Mouse (Mus musculus) large intestine, adult 2 months (tissue): ENCODE measurements around the gene Foxo6. TPM values are rescaled to one million over a fixed set of nuclear protein-coding genes. Genes with fewer than 3 reads are reported as not detected.

Experiments used
- DNase-seq: peaks from one replicate; pipeline ENCODE4 v3.0.0-alpha.2; 2012; ENCODE audit warnings: low read depth, low spot score
- WGBS: fragments of 180-500 bp; shearing (Covaris S2); methylation state at CpG from one replicate; pipeline ENCODE4 v1.1.7; 2018; 5-methylcytosine and 5-hydroxymethylcytosine counted together
- polyA plus RNA-seq: library from polyadenylated mRNA; depleted of rRNA; stranded (reverse); fragments of >200 nt; gene quantifications from 2 replicates; pipeline ENCODE4 v1.2.3, GENCODE M21; 2012

The Foxo6 gene
- polyA plus RNA-seq, 1 experiment = 6.9 TPM

- WGBS = 28% methylated on average over 10 of the region's 10 CpGs
- DNase-seq = no peak
These were observed 24.9 kb downstream of the Foxo6 start for GRCm38 (mm10) chr4:120262206-120262605.

- no peak for DNase-seq
- WGBS = 36% methylated on average over 21 of the region's 21 CpGs
These were observed 27.6 kb downstream of the Foxo6 start for GRCm38 (mm10) chr4:120259356-120260181.

DNA sequence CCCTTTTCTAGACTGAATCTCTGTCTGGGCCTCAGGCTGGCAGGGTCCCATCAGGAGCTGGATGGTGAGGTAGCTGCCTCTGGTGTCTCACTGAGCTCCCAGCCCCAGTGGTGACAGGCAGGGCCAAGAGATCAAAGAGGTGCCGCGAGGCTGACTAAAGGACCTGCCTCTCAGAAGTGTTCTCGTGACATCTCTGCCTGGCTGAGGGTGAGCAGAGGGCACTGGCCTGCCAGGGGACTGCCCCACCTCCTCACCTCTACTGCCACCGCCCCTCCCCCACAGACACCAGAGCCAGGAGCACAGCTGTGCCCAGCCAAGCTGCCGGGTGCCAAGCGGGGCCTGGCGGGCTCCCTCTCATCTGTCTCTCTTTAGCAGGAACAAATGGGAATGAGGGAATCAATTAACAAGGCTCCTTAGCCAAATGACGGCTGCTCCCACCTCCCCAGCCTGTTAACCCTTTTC is 38.3 kb downstream of the Foxo6 start:
- 31% methylated on average over 8 of the region's 8 CpGs for WGBS
- DNase-seq = no peak

DNA sequence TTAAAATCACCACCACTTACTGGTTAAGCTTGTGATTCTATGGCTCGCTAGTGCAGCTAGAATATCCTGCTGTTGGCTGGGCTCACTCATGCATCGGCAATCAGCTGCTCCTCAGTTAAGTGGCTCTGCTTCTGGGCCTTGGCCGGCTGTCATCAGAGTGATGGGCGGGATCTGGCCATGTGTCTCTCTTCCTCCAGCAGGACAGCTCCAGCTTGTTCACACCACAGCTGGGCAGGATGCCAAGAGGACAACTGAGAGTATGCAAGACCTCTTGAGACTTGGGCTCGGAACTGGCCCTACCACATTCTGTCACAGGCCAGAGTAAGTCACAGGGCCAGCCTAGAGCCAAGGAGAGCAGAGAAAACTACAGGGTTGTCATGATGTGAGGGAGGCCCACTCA is 39.7 kb downstream of the Foxo6 start:
- DNase-seq = no peak
- 20% methylated on average over 5 of the region's 5 CpGs for WGBS

DNA sequence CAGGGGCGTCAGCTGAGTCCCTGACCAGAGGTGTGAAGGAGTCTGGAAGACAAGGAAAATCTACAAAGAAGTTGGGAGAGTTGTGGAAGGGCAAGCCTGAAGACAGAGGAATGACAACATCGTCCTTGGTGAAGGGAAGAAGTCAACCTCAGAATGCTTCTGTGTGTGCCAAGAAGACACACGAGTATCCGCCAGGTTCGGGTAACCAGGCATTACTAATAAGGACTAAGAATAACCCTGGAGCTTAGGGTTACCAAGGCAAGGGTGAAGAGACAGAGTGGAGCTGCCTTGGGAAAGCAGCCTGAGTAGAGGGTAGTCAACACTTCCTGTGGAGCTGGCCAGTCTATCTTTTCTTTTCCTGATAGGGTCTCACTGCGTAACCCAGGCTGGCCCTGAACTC is 41.1 kb downstream of the Foxo6 start:
- 93% methylated on average over 6 of the region's 6 CpGs for WGBS
- DNase-seq = no peak

DNA sequence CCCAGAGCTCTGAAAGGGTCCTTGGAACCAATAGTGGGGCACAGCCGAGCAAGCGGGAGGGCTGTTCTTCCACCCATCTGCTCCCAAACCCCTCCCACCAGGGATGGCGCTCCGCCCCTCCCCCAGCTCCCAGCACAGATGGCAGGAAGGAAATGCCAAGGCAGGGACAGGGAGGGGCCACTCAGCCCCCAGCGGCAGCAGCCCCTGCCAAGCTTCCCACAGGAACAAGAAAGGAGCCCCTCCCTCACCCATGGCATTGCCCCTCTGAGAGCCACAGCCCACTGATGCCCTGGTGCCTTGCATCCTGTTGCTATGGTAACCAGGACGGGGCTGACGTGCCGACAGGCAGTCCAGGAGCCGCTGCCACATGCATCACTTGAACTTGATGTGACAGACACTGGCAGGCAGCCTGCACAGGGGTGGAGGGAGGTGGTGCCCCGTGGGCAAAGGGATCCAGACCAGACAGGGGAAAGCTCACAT is 44.3 kb downstream of the Foxo6 start:
- 8% methylated on average over 10 of the region's 10 CpGs for WGBS
- no peak for DNase-seq

DNA sequence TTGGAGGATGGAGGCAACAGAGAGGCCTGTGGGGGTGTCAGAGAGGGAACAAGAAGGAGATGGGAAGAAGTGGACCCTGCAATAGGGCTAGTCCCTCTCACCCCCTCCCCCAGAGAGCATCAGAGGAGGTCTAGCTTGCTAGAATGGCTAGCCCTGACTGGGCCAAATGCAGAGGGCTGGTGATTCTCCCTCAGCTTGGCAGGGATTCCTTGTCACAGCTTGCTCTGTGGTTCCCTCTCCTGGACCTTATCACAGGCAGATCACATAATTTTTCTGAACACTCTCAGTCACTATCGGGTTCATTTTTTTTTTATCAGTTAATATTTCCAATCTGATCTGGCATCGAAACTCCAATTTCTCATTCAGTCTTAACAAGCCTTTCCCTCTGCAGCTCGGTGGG is 46.0 kb downstream of the Foxo6 start:
- 74% methylated on average over 3 of the region's 3 CpGs for WGBS
- DNase-seq = no peak

DNA sequence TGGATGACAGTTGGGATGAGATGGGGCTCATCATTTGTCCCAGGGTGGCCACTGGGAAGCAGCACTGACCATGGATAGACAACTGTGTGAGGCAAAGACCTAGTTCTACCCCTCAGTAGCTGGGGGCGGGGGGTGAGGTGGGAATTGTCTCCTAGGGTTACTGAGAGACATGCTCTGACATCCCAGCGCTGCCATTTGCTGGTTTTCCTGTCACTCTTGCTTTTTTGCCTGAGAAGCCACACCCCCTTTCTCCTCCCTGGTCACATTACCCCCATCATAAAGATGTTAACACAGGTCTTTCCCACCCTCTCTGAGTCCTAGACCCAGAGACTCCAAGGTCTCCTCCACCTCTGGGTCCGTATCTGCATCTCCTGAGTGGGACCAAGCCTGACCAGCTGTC is 47.7 kb downstream of the Foxo6 start:
- DNase-seq = no peak
- WGBS = 55% methylated on average over 3 of the region's 3 CpGs

GRCm38 (mm10) chr4:120233243-120233642 is 53.9 kb downstream of the Foxo6 start:
- 70% methylated on average over 2 of the region's 2 CpGs for WGBS
- DNase-seq = no peak

DNA sequence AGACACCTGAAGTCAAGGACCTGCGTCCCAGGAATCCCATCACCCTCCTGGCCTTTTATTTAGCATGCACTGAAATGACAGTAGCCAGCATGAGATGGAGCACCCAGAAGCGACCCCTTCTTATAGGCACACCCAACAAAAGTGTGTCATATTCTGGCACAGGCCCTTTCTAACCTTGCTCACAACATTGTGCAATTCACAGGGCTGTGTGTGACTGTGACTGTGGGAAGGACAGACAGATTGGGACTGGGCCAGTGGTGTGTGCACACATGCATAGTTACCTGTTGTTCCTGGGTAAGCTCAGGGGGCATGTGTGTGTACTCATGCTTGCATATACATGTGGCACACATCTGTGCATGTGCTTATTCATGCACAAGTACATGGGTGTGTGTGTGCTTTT is 54.6 kb downstream of the Foxo6 start:
- DNase-seq = no peak
- 83% methylated on average over 2 of the region's 2 CpGs for WGBS

GRCm38 (mm10) chr4:120231982-120232381 is 55.2 kb downstream of the Foxo6 start:
- WGBS = 79% methylated on average over 4 of the region's 4 CpGs
- DNase-seq = no peak

- no peak for DNase-seq
- 9% methylated on average over 6 of the region's 6 CpGs for WGBS
These were observed 56.9 kb downstream of the Foxo6 start for GRCm38 (mm10) chr4:120230256-120230649.

- WGBS = 62% methylated on average over 13 of the region's 13 CpGs
- no peak for DNase-seq
These were observed 57.5 kb downstream of the Foxo6 start for GRCm38 (mm10) chr4:120229505-120230255.

- WGBS = 85% methylated on average over 3 of the region's 3 CpGs
These were observed 58.5 kb downstream of the Foxo6 start for GRCm38 (mm10) chr4:120228613-120229012.

DNA sequence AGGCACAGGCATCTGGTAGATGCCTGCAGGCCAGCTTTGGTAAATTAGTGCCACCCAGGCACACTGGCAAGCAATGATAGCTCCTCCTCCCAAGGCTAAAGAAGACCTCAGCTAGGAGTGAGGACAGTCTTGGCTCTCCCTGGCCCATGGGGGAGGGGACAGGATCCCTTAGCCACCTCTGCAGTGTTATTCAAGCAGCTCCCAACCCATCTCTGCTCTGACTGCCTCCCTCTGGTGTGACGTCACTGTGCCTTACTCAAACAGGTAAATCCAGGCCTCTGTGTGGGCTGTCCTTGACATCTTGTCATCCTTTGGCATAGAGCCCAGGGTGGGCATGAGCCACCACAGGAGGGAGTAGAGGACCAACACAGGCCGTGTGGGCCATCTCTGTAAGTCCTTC is 59.9 kb downstream of the Foxo6 start:
- WGBS = 62% methylated on average over 2 of the region's 2 CpGs
- no peak for DNase-seq

More at GRCm38 (mm10) chr4:120228613-120229012, 58.5 kb downstream of the Foxo6 start:
- DNase-seq = no peak

DNA sequence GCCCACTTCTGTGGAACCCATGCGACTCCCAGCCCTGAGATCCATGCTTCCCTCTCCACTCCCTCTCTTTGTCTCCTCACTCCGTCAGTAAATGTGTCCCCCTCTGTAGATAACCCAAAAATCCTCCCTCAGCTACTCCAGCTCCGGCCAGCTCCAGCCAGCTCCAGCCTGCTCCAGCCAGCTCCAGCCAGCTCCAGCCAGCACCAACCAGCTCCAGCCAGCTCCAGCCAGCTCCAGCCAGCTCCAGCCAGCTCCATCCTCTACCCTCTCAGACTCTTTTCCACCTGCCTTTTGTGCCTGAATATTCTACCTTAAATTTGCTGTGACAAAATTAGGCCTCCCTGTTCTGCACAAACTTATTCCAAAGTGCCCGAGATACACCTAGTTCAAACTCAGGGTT is 60.5 kb downstream of the Foxo6 start:
- no peak for DNase-seq
- 86% methylated on average over 4 of the region's 4 CpGs for whole genome bisulfite sequencing

DNA sequence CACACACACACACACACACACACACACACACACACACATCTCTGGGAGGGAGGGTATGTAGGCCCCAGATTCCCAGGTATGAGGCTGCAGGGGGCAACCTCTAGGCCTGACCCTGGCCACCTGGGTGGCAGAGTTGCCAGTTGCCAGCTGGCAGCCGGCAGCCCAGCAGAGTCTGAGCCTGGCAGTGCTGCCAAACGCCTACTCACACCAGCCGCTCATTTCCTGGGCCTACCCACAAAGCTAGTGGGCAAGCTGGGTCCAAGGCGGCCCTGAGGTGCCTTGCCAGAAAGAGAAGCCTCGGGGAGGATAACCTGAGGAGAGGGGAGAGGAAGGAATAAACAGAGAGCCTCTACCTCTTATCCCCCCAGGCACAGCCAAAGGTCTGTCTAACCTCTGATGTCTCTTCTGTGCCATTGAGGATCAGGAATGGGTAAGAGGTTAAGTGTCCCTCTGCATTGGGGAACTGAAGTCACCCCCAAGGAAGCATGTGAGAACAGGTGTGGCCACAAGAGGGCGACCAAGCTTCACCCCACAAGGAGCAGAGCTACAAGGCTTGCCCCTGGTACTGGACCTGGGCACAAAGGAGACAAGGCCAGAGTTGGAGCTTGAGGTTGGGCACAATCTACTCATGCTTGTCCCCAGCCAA is 61.9 kb downstream of the Foxo6 start:
- WGBS = 64% methylated on average over 6 of the region's 6 CpGs

GRCm38 (mm10) chr4:120223805-120224204 is 63.3 kb downstream of the Foxo6 start:
- peak; percentile 81 for DNase-seq
- 38% methylated on average over 6 of the region's 6 CpGs for WGBS

More for the DNA sequence above, 61.9 kb downstream of the Foxo6 start:
- DNase-seq = no peak

- DNase-seq = no peak
- WGBS = 59% methylated on average over 7 of the region's 7 CpGs
These were observed 63.9 kb downstream of the Foxo6 start for GRCm38 (mm10) chr4:120223108-120223745.

- no peak for DNase-seq
- WGBS = 29% methylated on average over 6 of the region's 6 CpGs
These were observed 65.4 kb downstream of the Foxo6 start for GRCm38 (mm10) chr4:120221708-120222107.
